Mouse (Mus musculus) spleen, adult 2 months (tissue): ENCODE data around the gene Ptger2.

Experiments used
- CTCF ChIP-seq: fragments of 200-500 bp; IDR thresholded peaks from 2 replicates; pipeline ENCODE4 v1.5.1; 2011; ENCODE audit warnings: mild to moderate bottlenecking, inconsistent platforms; ENCODE audit not compliant: insufficient read depth, insufficient read length, insufficient replicate concordance; ENCODE audit errors: extremely low read depth
- POLR2A ChIP-seq: fragments of 200-500 bp; IDR thresholded peaks from 2 replicates; pipeline ENCODE4 v1.6.1; 2011; ENCODE audit warnings: low read depth, low read length, inconsistent platforms

- TF ChIP-seq CTCF (no peak), POLR2A (no peak)
These were observed 21.2 kb downstream of the Ptger2 start for GRCm38 (mm10) chr14:45009242-45009641.
